Mouse (Mus musculus) MEL (cell line): ENCODE data around the gene Manba. TPM values are rescaled to one million over a fixed set of nuclear protein-coding genes. Genes with fewer than 3 reads are reported as not detected.

ENCODE experiments used
- DNase-seq: peaks from one replicate; pipeline ENCODE4 v3.0.0; 2011; ENCODE audit warnings: low read depth, low spot score
- H3K27ac ChIP-seq: 2 replicates; pipeline ENCODE4 v1.5.1; 2012; ENCODE audit warnings: low read depth, mild to moderate bottlenecking, control low read depth, low read length, moderate library complexity; ENCODE audit not compliant: control insufficient read depth
- H3K27me3 ChIP-seq, 2 experiments: fragments of 150-350 bp in 1 of 2; sonication (generic) in 1 of 2; 2 replicates each; pipeline ENCODE4 v1.6.1; 2012; ENCODE audit warnings: low read length in 2 of 2, mild to moderate bottlenecking in 2 of 2, improper control_type of control experiment in 1 of 2, moderate library complexity in 1 of 2; ENCODE audit not compliant: insufficient read depth in 2 of 2, control insufficient read depth in 1 of 2
- H3K36me3 ChIP-seq, 2 experiments: 2 replicates each; pipeline ENCODE4 v1.6.1; 2012 to 2014; ENCODE audit warnings: low read length in 2 of 2, improper control_type of control experiment in 1 of 2, inconsistent platforms in 1 of 2, mild to moderate bottlenecking in 1 of 2; ENCODE audit not compliant: insufficient read depth in 2 of 2, control insufficient read depth in 1 of 2
- H3K4me1 ChIP-seq, 2 experiments: fragments of 150-350 bp in 1 of 2; sonication (generic) in 1 of 2; 2 replicates each; pipeline ENCODE4 v1.6.1; 2012; ENCODE audit warnings: low read length in 2 of 2, improper control_type of control experiment in 1 of 2, mild to moderate bottlenecking in 1 of 2; ENCODE audit not compliant: insufficient read depth in 2 of 2, control insufficient read depth in 1 of 2
- H3K4me3 ChIP-seq, 2 experiments: fragments of 150-350 bp in 1 of 2; sonication (generic) in 1 of 2; 2 replicates each; pipeline ENCODE4 v1.5.1; 2012; ENCODE audit warnings: low read depth in 2 of 2, low read length in 2 of 2, mild to moderate bottlenecking in 2 of 2, moderate library complexity in 2 of 2, control low read depth in 1 of 2, improper control_type of control experiment in 1 of 2; ENCODE audit not compliant: control insufficient read depth in 1 of 2, insufficient read depth in 1 of 2
- H3K79me2 ChIP-seq: 2 replicates; pipeline ENCODE4 v1.6.1; 2012; ENCODE audit warnings: mild to moderate bottlenecking, low read length, moderate library complexity; ENCODE audit not compliant: control insufficient read depth, poor library complexity, insufficient read depth
- H3K9ac ChIP-seq: 2 replicates; pipeline ENCODE4 v1.6.1; 2012; ENCODE audit warnings: low read depth, mild to moderate bottlenecking, control low read depth, low read length, moderate library complexity; ENCODE audit not compliant: control insufficient read depth, poor library complexity, severe bottlenecking
- H3K9me3 ChIP-seq: fragments of 150-350 bp; sonication (generic); replicated peaks from 2 replicates; pipeline ENCODE4 v1.6.1; 2012; ENCODE audit warnings: mild to moderate bottlenecking, low read length, improper control_type of control experiment, moderate library complexity; ENCODE audit not compliant: insufficient read depth
- BHLHE40 ChIP-seq: IDR thresholded peaks from 2 replicates; pipeline ENCODE4 v1.6.1; 2012; ENCODE audit warnings: low read depth, mild to moderate bottlenecking, inconsistent platforms, low read length, improper control_type of control experiment, borderline replicate concordance
- CTCF ChIP-seq, 3 experiments: IDR thresholded peaks in 2 of 3; conservative IDR thresholded peaks in 1 of 3; 2 replicates each; pipeline ENCODE4 v1.5.1; 2011 to 2012; ENCODE audit warnings: low read length in 3 of 3, low read depth in 2 of 3, mild to moderate bottlenecking in 2 of 3, improper control_type of control experiment in 1 of 3, inconsistent platforms in 1 of 3, mixed read lengths in 1 of 3, moderate library complexity in 1 of 3; ENCODE audit not compliant: control insufficient read depth in 1 of 3, insufficient read depth in 1 of 3, poor library complexity in 1 of 3, severe bottlenecking in 1 of 3
- E2F4 ChIP-seq: IDR thresholded peaks from 2 replicates; pipeline ENCODE4 v1.6.1; 2011; ENCODE audit warnings: low read depth, low read length, improper control_type of control experiment, borderline replicate concordance
- ETS1 ChIP-seq: IDR thresholded peaks from 2 replicates; pipeline ENCODE4 v1.6.1; 2012; ENCODE audit warnings: low read depth, mild to moderate bottlenecking, inconsistent platforms, low read length, improper control_type of control experiment, moderate library complexity
- GATA1 ChIP-seq: IDR thresholded peaks from 2 replicates; pipeline ENCODE4 v1.6.1; 2011; ENCODE audit warnings: low read depth, low read length, improper control_type of control experiment
- HCFC1 ChIP-seq: IDR thresholded peaks from 2 replicates; pipeline ENCODE4 v1.6.1; 2012; ENCODE audit warnings: low read depth, mild to moderate bottlenecking, inconsistent platforms, low read length, improper control_type of control experiment, moderate library complexity
- KAT2A ChIP-seq: conservative IDR thresholded peaks from 2 replicates; pipeline ENCODE4 v1.6.1; 2012; ENCODE audit warnings: low read depth, low read length, improper control_type of control experiment, inconsistent platforms
- MAFK ChIP-seq: IDR thresholded peaks from 2 replicates; pipeline ENCODE4 v1.6.1; 2011; ENCODE audit warnings: low read depth, mild to moderate bottlenecking, low read length, improper control_type of control experiment, borderline replicate concordance
- MXI1 ChIP-seq: IDR thresholded peaks from 2 replicates; pipeline ENCODE4 v1.6.1; 2011; ENCODE audit warnings: mild to moderate bottlenecking, low read depth, low read length, improper control_type of control experiment
- MYB ChIP-seq: IDR thresholded peaks from 2 replicates; pipeline ENCODE4 v1.6.1; 2011; ENCODE audit warnings: mild to moderate bottlenecking, low read depth, low read length, improper control_type of control experiment
- NRF1 ChIP-seq: IDR thresholded peaks from 2 replicates; pipeline ENCODE4 v1.6.1; 2014; ENCODE audit warnings: low read depth, mild to moderate bottlenecking, inconsistent platforms, low read length, improper control_type of control experiment, moderate library complexity; ENCODE audit not compliant: poor library complexity, insufficient read depth, severe bottlenecking
- RAD21 ChIP-seq: IDR thresholded peaks from 2 replicates; pipeline ENCODE4 v1.6.1; 2011; ENCODE audit warnings: mild to moderate bottlenecking, low read depth, low read length, improper control_type of control experiment
- RCOR1 ChIP-seq: IDR thresholded peaks from 2 replicates; pipeline ENCODE4 v1.6.1; 2012; ENCODE audit warnings: low read depth, mild to moderate bottlenecking, inconsistent platforms, low read length, improper control_type of control experiment
- SIN3A ChIP-seq: IDR thresholded peaks from 2 replicates; pipeline ENCODE4 v1.6.1; 2012; ENCODE audit warnings: low read length, improper control_type of control experiment, inconsistent platforms
- TBP ChIP-seq: IDR thresholded peaks from 2 replicates; pipeline ENCODE4 v1.8.0; 2011; ENCODE audit warnings: low read depth, low read length, improper control_type of control experiment
- UBTF ChIP-seq: IDR thresholded peaks from 2 replicates; pipeline ENCODE4 v1.6.1; 2012; ENCODE audit warnings: low read depth, mild to moderate bottlenecking, inconsistent platforms, low read length, improper control_type of control experiment, moderate library complexity, borderline replicate concordance; ENCODE audit not compliant: insufficient read depth
- USF2 ChIP-seq, 2 experiments: IDR thresholded peaks; 2 replicates each; pipeline ENCODE4 v1.6.1; 2011 to 2012; ENCODE audit warnings: improper control_type of control experiment in 2 of 2, low read length in 2 of 2, borderline replicate concordance in 1 of 2, inconsistent platforms in 1 of 2, low read depth in 1 of 2, mild to moderate bottlenecking in 1 of 2; ENCODE audit not compliant: insufficient read depth in 1 of 2
- ZC3H11A ChIP-seq: IDR thresholded peaks from 2 replicates; pipeline ENCODE4 v1.6.1; 2012; ENCODE audit warnings: low read depth, mild to moderate bottlenecking, inconsistent platforms, low read length, improper control_type of control experiment
- ZKSCAN1 ChIP-seq: IDR thresholded peaks from 2 replicates; pipeline ENCODE4 v1.6.1; 2012; ENCODE audit warnings: low read depth, mild to moderate bottlenecking, inconsistent platforms, low read length, improper control_type of control experiment, moderate library complexity
- ZMIZ1 ChIP-seq: IDR thresholded peaks from 2 replicates; pipeline ENCODE4 v1.6.1; 2012; ENCODE audit warnings: low read depth, mild to moderate bottlenecking, inconsistent platforms, low read length, improper control_type of control experiment, moderate library complexity
- polyA plus RNA-seq, 2 experiments: library from polyadenylated mRNA; stranded (reverse) in 1 of 2; unstranded in 1 of 2; fragments of >175 nt in 1 of 2; fragments of >200 nt in 1 of 2; gene quantifications; 2 replicates each; pipeline versions ENCODE4 v1.2.1 to v1.2.4; 2012; ENCODE audit warnings: low replicate concordance in 2 of 2, low read depth in 1 of 2; ENCODE audit not compliant: insufficient read length in 2 of 2, insufficient read depth in 1 of 2, missing spikeins in 1 of 2
- total RNA-seq: library from RNA; depleted of rRNA; stranded (reverse); fragments of 300-350 nt; gene quantifications from 2 replicates; pipeline ENCODE4 v1.2.3, GENCODE M21; 2012

Gene Manba
- total and polyA plus RNA-seq, 3 experiments = 8.1 to 10.6 TPM; not detected in 1

DNA sequence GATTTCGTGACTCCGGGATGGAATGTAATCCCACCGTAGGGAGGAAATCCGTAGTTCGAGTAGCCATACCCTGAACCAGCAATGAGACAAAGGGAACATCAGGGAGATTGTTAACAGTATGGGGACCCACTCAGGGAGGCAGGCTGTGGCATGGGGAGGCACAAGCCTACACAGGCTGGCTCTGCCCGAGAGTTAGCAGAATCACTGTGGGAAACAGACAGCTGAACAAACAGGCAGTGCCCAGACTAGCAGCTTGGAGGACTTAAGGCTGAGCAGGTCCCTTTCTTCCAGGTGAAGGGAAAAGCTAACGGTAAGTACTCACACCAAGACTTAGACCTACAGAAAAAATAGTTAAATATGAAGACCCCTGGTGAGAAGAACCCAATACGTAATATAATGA, 121.2 kb downstream of the Manba start:
- no peaks in the 10 kb centered on the region for H3K79me2 ChIP-seq
- H3K4me1 ChIP-seq = peaks cover 0 to 6% of the 10 kb centered on the region in 2 experiments; a peak in 1 of 4 replicates
- no peak overlapping the region for H3K4me3 ChIP-seq
- H3K9me3 ChIP-seq = no peaks in the 10 kb centered on the region
- no peak overlapping the region for H3K27ac ChIP-seq
- H3K27me3 ChIP-seq = no peaks in the 10 kb centered on the region
- no peak overlapping the region for H3K9ac ChIP-seq
- peaks cover 0 to 6% of the 10 kb centered on the region in 2 experiments; a peak in 1 of 4 replicates for H3K36me3 ChIP-seq
- no peak for DNase-seq
- no peak for TF ChIP-seq MYB
- no peak for TF ChIP-seq KAT2A
- TF ChIP-seq GATA1 = no peak

GRCm38 (mm10) chr3:135607021-135607420, 121.6 kb downstream of the Manba start:
- Histone ChIP-seq H3K79me2 (no peaks in the 10 kb centered on the region), H3K4me3 (no peak overlapping the region), H3K4me1 (peaks cover 0 to 6% of the 10 kb centered on the region in 2 experiments; a peak in 1 of 4 replicates), H3K9ac (no peak overlapping the region), H3K9me3 (no peaks in the 10 kb centered on the region), H3K27ac (no peak overlapping the region), H3K36me3 (peaks cover 0 to 6% of the 10 kb centered on the region in 2 experiments; a peak in 1 of 4 replicates), H3K27me3 (no peaks in the 10 kb centered on the region)
- no peak for TF ChIP-seq ZC3H11A
- TF ChIP-seq RAD21 = no peak
- no peak for TF ChIP-seq KAT2A
- TF ChIP-seq RCOR1 = no peak
- TF ChIP-seq TBP = no peak
- no peak for TF ChIP-seq ETS1
- TF ChIP-seq MYB = no peak
- no peak for TF ChIP-seq NRF1
- TF ChIP-seq BHLHE40 = no peak
- no peak for TF ChIP-seq GATA1
- no peak for TF ChIP-seq MAFK
- TF ChIP-seq UBTF = no peak
- TF ChIP-seq MXI1 = no peak
- TF ChIP-seq USF2 (IDR thresholded peaks at IDR 0.05; ENCODE audit: borderline replicate concordance in 1 of 2, insufficient read depth in 1 of 2, low read depth in 1 of 2, low read length in 2 of 2) = no peak
- TF ChIP-seq HCFC1 = no peak
- TF ChIP-seq ZKSCAN1 = no peak
- TF ChIP-seq ZMIZ1 = no peak
- TF ChIP-seq E2F4 = no peak
- TF ChIP-seq SIN3A = no peak
- no peak for TF ChIP-seq CTCF (IDR thresholded peaks at IDR 0.05 in 2 of 3, conservative IDR thresholded peaks at IDR 0.05 in 1 of 3; ENCODE audit: control insufficient read depth in 1 of 3, insufficient read depth in 1 of 3, low read depth in 2 of 3, low read length in 3 of 3, poor library complexity in 1 of 3, severe bottlenecking in 1 of 3)
- no peak for DNase-seq
